Mouse (Mus musculus): Measurements from ENCODE around the gene Esf1.
A peak's percentile ranks its signal among the peaks of the same experiment; 100 is the strongest.

DNA sequence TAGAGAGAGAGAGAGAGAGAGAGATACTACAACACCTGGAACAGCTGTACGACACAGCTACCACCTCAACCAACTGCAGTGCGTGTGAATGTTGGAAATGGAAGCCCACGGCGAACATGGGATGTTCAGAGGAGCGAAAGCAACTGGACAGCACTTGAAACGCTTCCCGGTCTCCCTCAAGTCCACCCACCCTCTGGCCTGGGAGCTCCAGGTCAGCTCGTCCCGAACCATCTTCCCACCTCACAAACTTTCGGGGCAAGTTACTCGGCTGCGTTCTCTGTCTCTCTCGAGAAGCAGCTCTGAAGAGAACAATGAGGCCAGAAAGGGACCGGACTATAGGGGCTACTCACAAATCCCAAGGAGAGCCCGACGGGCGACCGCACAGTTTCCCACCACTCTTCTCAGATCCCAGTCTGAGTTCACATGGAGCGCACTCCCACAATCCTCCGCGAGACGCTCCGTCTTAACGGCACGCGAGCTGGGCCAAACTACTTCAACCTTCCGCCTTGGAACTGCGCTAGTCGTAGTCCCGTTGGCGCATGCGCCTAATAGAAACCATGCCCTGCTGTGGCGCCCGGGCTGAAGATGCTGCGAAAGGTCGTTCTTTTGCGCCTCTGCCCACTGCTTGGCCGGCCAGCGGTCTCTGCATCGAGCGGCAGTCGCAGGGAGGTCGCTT, at the start of gene Esf1, which contains the start of gene Ndufaf5:
- no peak for TF ChIP-seq CTCF (IDR thresholded peaks at IDR 0.05; ENCODE audit: control insufficient read depth, insufficient read depth, low read length)
- TF ChIP-seq POLR2A (IDR thresholded peaks at IDR 0.05; ENCODE audit: borderline replicate concordance, control insufficient read depth, low read depth, low read length) = peak; percentile 39; the same call in 1 of the 2 replicates
